Mouse (Mus musculus) spleen, postnatal 14 days (tissue): ENCODE results near the gene Gm10639.
"Not testable (repeated sequence)": the region's sequence is repeated elsewhere in the genome, so short reads cannot be mapped to it uniquely, and the experiment has no call there.

Experiments
- DNase-seq, 2 experiments: peaks; one replicate each; pipeline ENCODE4 v3.0.0; 2021 to 2022; ENCODE audit warnings: low spot score in 2 of 2

Gm10639 gene

DNA sequence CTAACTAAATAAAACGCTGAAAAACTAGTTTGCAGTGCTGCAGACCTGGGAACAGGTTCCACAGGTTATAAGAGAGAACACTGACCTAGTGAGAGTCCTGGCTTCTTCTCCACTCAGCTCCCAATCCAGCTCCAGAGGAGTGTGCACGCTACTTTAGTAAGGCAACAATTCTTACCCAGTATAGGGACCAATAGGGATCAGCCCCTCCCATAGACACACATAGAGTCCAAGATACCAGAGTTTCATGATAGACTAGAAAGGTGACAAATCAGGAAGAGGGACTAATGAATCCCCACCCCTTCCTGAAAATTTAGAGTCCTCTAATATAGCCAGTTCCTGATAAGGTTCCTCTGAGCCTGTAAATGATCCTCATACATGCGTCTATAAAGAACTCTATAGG, 57.3 kb downstream of the Gm10639 start:
- DNase-seq, result no peak

DNA sequence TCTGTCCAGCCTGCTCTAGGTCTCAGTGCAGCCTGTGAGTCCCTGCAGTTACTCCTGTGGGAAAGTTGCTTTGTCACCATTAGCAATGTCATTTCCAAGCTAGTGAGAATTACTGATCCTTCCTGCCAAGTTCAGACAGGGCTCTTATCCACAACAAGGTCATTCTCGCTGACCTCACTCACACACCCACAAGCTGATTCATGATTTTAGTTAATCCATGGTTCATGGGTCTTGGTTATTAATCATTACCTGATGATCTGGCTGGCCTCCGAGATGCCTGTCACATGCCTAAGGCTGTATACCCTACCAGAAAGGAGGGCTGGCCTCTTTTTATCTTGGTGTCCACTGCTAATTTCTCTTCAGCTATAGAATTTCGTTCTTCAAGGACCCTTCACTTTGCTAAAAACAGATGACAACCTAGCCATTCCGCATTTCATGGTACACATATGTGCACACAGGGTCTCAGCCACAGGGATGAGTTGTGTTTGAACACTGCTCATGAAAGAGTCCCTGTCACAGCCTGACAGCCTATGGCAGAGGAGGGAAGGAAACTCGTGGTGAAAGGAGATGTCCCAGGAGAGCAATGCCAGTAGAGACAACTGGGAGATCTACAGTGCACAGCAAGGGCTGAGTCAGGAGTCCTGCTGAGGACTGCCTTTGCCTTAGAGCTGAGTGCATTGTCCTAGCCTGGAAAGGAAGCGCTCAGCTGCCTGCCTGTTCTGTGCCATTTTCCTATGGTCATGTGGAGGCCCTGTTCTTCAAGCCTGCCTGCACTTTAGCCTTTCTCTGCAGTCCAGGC, 58.7 kb downstream of the Gm10639 start:
- DNase-seq, result not testable (repeated sequence)

DNA sequence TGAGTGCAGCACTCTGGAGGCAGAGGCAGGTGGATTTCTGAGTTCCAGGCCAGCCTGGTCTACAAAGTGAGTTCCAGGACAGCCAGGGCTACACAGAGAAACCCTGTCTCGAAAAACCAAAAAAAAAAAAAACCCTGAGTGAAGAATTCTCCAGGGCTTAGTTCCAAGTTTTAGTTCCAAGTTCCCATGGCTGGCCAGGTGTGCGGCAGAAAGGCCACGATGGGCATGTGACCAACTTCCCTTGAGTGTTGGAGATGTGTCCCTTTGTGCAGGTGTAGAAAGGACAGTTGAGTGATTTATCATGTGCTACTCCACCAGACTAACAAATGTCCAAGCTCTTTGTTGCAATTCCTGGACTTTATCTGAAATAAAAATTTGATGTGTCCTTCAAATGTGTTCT, 59.4 kb downstream of the Gm10639 start:
- DNase-seq, result not testable (repeated sequence)

DNA sequence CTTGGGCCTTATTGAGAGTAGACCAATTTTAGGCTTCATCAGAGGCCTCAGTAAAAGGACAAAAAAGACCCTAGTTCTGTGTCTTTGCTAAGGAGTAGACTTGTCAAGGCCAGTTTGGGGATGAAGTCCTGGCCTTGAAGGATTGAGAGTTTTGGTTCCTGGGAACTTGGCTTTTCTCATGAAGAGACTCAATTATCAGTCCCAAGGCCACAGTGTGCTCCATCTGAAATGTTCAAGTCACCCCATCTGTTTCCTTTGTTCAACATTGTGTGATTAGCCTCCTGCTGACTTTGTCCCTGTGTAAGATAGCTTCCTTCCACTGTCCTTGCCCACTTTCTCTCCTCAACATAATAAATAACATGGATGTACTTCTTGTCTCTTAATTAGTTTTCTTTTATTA, 60.3 kb downstream of the Gm10639 start:
- not testable (repeated sequence) for DNase-seq

- no peak for DNase-seq
Measured at GRCm38 (mm10) chr9:78351504-78352220, 61.9 kb downstream of the Gm10639 start.
